Mouse (Mus musculus) kidney, adult 2 months (tissue): ENCODE data around the gene Ptpre.

Experiments
- CTCF ChIP-seq: fragments of 200-500 bp; conservative IDR thresholded peaks from 2 replicates; pipeline ENCODE4 v1.5.1; 2011; ENCODE audit warnings: low read depth, mild to moderate bottlenecking, control low read depth, low read length, moderate library complexity, mixed read lengths; ENCODE audit not compliant: insufficient read depth, insufficient read length
- POLR2A ChIP-seq: fragments of 200-500 bp; IDR thresholded peaks from one replicate; pipeline ENCODE4 v1.6.1; 2011; ENCODE audit warnings: low read depth, low read length, control low read depth

GRCm38 (mm10) chr7:135705753-135706152 lies 168.5 kb downstream of the Ptpre start:
- TF ChIP-seq CTCF (no peak), POLR2A (no peak)
